Mouse (Mus musculus): ENCODE results near the gene Mpo. TPM values are rescaled to one million over a fixed set of nuclear protein-coding genes. Genes with fewer than 3 reads are reported as not detected.

Mpo gene
- polyA plus RNA-seq, 1 experiment = not detected

DNA sequence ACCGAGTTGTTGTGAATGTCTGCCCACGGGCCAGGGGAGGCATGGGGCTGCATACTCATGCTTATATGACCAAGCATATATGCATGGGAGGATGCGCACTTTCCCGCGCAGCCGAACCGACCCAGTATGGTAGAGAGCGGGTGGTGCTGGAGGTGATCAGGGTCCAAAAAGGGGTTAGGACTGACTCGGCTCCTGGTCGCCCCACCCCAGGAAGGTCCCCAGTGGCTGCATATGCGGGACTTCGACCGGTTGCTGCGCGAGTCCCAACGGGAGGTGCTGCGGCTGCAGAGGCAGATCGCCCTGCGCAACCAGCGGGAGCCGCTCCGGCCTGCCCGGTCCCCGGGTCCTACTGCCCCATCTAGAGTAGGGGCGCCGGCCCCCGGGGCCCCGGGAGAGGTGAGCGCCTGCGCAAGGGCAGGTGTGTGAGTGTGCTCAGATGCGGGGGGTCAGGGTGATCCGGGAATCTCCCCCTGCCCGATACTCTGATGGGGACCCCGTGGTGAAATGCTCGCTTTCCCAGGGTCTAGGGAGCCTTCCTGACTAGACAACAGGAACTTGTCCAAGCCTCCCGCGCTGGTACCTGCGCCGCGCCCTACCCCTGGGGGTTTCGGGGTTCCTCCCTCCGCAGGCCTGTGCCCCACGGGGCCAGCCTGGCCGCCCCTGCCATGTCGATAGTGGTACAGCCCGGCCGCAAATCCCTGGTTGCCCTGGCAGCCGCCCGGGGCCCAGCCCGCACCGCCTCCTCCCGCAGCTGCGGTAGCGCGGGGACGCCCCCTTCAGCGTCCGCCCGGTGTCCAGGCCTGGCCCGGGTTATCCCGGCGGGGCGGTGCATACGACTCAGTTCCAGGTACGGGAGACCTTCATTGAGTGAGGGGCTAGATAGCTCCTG is 29.1 kb upstream of the Mpo start:
- Histone ChIP-seq H3K9me3 (replicated peaks; ENCODE audit: control insufficient read depth, insufficient read depth, low read length, poor library complexity, severe bottlenecking) (no peaks in the 10 kb centered on the region), H3K36me3 (ENCODE audit: control insufficient read depth, insufficient read depth, low read length, poor library complexity, severe bottlenecking) (no peaks in the 10 kb centered on the region), H3K4me1 (ENCODE audit: control insufficient read depth, insufficient read depth, low read length) (no peaks in the 10 kb centered on the region), H3K9ac (ENCODE audit: low read depth, poor library complexity, severe bottlenecking) (peak overlapping the region; percentile 77), H3K4me3 (ENCODE audit: low read depth, low read length) (peak overlapping the region; percentile 58), H3K27ac (ENCODE audit: insufficient read depth, low read length) (no peak overlapping the region), H3K27me3 (ENCODE audit: control insufficient read depth, insufficient read depth, low read length, poor library complexity, severe bottlenecking) (peaks cover 5% of the 10 kb centered on the region; the same call in 1 of the 2 replicates)
- TF ChIP-seq CTCF (IDR thresholded peaks at IDR 0.05; ENCODE audit: low read depth, low read length) (no peak), EP300 (IDR thresholded peaks at IDR 0.05; ENCODE audit: insufficient read depth, low read depth, low read length) (no peak), POLR2A (IDR thresholded peaks at IDR 0.05; ENCODE audit: insufficient read depth, low read length) (no peak)

DNA sequence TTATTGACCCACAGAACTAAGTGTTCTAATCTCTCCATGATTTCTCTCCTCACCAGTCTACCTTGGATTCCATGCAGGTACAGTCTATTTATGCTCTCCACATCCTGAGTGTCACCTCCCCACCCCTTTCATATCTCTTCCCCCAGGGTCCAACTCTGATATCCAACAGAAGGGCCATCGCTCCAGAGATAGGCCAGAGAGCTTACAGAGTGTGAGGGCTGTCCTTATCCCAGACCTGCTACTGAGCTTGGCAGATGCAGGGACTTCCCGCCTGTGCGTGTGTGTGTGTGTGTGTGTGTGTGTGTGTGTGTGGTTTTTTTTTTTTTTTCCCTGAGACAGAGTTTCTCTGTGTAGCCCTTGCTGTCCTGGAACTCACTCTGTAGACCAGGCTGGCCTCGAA is 24.6 kb upstream of the Mpo start:
- Histone ChIP-seq H3K4me3 (ENCODE audit: low read depth, low read length) (no peak overlapping the region), H3K27ac (ENCODE audit: insufficient read depth, low read length) (no peak overlapping the region), H3K4me1 (ENCODE audit: control insufficient read depth, insufficient read depth, low read length) (no peaks in the 10 kb centered on the region), H3K9me3 (replicated peaks; ENCODE audit: control insufficient read depth, insufficient read depth, low read length, poor library complexity, severe bottlenecking) (no peaks in the 10 kb centered on the region), H3K27me3 (ENCODE audit: control insufficient read depth, insufficient read depth, low read length, poor library complexity, severe bottlenecking) (peaks cover 5% of the 10 kb centered on the region; the same call in 1 of the 2 replicates), H3K9ac (ENCODE audit: low read depth, poor library complexity, severe bottlenecking) (no peak overlapping the region), H3K36me3 (ENCODE audit: control insufficient read depth, insufficient read depth, low read length, poor library complexity, severe bottlenecking) (no peaks in the 10 kb centered on the region)
- TF ChIP-seq EP300 (IDR thresholded peaks at IDR 0.05; ENCODE audit: insufficient read depth, low read depth, low read length) = no peak

DNA sequence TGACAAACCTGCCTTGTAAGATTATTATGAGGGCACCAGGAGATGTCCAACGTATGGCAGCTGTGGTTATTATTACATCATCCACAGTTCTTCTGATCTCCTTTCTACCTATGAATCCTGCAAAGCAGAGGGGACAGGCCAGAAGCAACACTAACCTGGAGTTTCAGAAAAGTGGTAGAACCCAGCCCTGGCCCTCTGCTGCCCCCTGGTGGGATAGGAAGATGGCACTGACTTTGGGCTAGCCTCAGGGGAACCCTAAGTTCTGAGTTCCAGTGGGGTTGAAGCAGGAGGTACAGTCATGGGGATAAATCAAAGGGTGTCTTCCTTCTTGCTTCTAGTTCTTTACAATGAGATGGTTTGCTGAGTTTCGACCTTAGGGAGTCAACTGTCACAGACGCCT is 22.4 kb upstream of the Mpo start:
- H3K27ac ChIP-seq (ENCODE audit: insufficient read depth, low read length) = no peak overlapping the region
- TF ChIP-seq EP300 (IDR thresholded peaks at IDR 0.05; ENCODE audit: insufficient read depth, low read depth, low read length) (no peak), CTCF (IDR thresholded peaks at IDR 0.05; ENCODE audit: low read depth, low read length) (peak; percentile 88)
- H3K4me1 ChIP-seq (ENCODE audit: control insufficient read depth, insufficient read depth, low read length) = no peaks in the 10 kb centered on the region
- H3K9me3 ChIP-seq (replicated peaks; ENCODE audit: control insufficient read depth, insufficient read depth, low read length, poor library complexity, severe bottlenecking) = no peaks in the 10 kb centered on the region
- H3K36me3 ChIP-seq (ENCODE audit: control insufficient read depth, insufficient read depth, low read length, poor library complexity, severe bottlenecking) = no peaks in the 10 kb centered on the region
- H3K27me3 ChIP-seq (ENCODE audit: control insufficient read depth, insufficient read depth, low read length, poor library complexity, severe bottlenecking) = no peaks in the 10 kb centered on the region
- H3K4me3 ChIP-seq (ENCODE audit: low read depth, low read length) = no peak overlapping the region
- H3K9ac ChIP-seq (ENCODE audit: low read depth, poor library complexity, severe bottlenecking) = no peak overlapping the region

- H3K4me3 ChIP-seq (ENCODE audit: low read depth, low read length) = no peak overlapping the region
- TF ChIP-seq EP300 (IDR thresholded peaks at IDR 0.05; ENCODE audit: insufficient read depth, low read depth, low read length) (no peak), POLR2A (IDR thresholded peaks at IDR 0.05; ENCODE audit: insufficient read depth, low read length) (no peak), CTCF (IDR thresholded peaks at IDR 0.05; ENCODE audit: low read depth, low read length) (no peak)
- no peaks in the 10 kb centered on the region for H3K9me3 ChIP-seq (replicated peaks; ENCODE audit: control insufficient read depth, insufficient read depth, low read length, poor library complexity, severe bottlenecking)
- no peaks in the 10 kb centered on the region for H3K4me1 ChIP-seq (ENCODE audit: control insufficient read depth, insufficient read depth, low read length)
- H3K27ac ChIP-seq (ENCODE audit: insufficient read depth, low read length) = no peak overlapping the region
- H3K9ac ChIP-seq (ENCODE audit: low read depth, poor library complexity, severe bottlenecking) = no peak overlapping the region
- no peaks in the 10 kb centered on the region for H3K27me3 ChIP-seq (ENCODE audit: control insufficient read depth, insufficient read depth, low read length, poor library complexity, severe bottlenecking)
- no peaks in the 10 kb centered on the region for H3K36me3 ChIP-seq (ENCODE audit: control insufficient read depth, insufficient read depth, low read length, poor library complexity, severe bottlenecking)
These were observed 21.0 kb upstream of the Mpo start for GRCm38 (mm10) chr11:87772354-87772753.

DNA sequence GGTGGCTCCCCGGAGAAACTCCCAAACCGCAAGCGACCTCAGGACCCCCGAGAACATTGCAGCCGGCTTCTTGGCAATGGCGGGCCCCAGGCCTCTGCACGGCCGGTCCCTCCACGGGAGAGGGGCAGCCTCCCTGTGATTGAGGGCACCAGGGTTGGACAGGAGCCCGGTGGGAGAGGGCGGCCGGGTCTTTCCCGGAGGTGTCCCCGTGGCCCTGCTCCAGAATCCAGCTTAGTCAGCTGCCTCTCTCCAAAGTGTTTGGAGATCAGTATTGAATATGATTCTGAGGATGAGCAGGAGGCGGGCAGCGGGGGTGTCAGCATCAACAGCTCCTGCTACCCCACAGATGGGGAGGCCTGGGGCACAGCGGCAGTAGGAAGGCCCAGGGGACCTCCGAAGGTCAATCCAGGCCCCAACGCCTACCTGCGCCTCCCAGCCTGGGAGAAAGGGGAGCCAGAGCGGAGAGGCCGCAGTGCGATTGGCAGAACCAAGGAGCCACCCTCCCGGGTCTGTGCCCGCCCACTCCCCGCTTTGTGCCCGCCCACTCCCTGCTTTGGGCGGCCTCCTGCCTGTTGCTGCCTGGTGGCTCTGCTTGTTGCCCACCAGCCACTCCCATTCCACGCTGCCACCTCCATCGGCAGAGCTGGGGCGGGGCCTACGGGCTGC is 15.1 kb upstream of the Mpo start:
- Histone ChIP-seq H3K4me3 (ENCODE audit: low read depth, low read length) (peak overlapping the region; percentile 53), H3K4me1 (ENCODE audit: control insufficient read depth, insufficient read depth, low read length) (no peaks in the 10 kb centered on the region), H3K9ac (ENCODE audit: low read depth, poor library complexity, severe bottlenecking) (peak overlapping the region; percentile 54), H3K27me3 (ENCODE audit: control insufficient read depth, insufficient read depth, low read length, poor library complexity, severe bottlenecking) (no peaks in the 10 kb centered on the region), H3K9me3 (replicated peaks; ENCODE audit: control insufficient read depth, insufficient read depth, low read length, poor library complexity, severe bottlenecking) (no peaks in the 10 kb centered on the region), H3K27ac (ENCODE audit: insufficient read depth, low read length) (no peak overlapping the region), H3K36me3 (ENCODE audit: control insufficient read depth, insufficient read depth, low read length, poor library complexity, severe bottlenecking) (no peaks in the 10 kb centered on the region)
- TF ChIP-seq CTCF (IDR thresholded peaks at IDR 0.05; ENCODE audit: low read depth, low read length) = no peak
- no peak for TF ChIP-seq POLR2A (IDR thresholded peaks at IDR 0.05; ENCODE audit: insufficient read depth, low read length)
- no peak for TF ChIP-seq EP300 (IDR thresholded peaks at IDR 0.05; ENCODE audit: insufficient read depth, low read depth, low read length)

GRCm38 (mm10) chr11:87778915-87779314 is 14.5 kb upstream of the Mpo start:
- H3K27me3 ChIP-seq (ENCODE audit: control insufficient read depth, insufficient read depth, low read length, poor library complexity, severe bottlenecking) = no peaks in the 10 kb centered on the region

More at GRCm38 (mm10) chr11:87778915-87779314, 14.5 kb upstream of the Mpo start:
- H3K4me3 ChIP-seq (ENCODE audit: low read depth, low read length) = peak overlapping the region; percentile 53
- peak overlapping the region; percentile 14; the same call in 1 of the 2 replicates for H3K9ac ChIP-seq (ENCODE audit: low read depth, poor library complexity, severe bottlenecking)
- no peaks in the 10 kb centered on the region for H3K9me3 ChIP-seq (replicated peaks; ENCODE audit: control insufficient read depth, insufficient read depth, low read length, poor library complexity, severe bottlenecking)
- H3K27ac ChIP-seq (ENCODE audit: insufficient read depth, low read length) = no peak overlapping the region
- TF ChIP-seq POLR2A (IDR thresholded peaks at IDR 0.05; ENCODE audit: insufficient read depth, low read length) (no peak), EP300 (IDR thresholded peaks at IDR 0.05; ENCODE audit: insufficient read depth, low read depth, low read length) (no peak), CTCF (IDR thresholded peaks at IDR 0.05; ENCODE audit: low read depth, low read length) (no peak)
- H3K4me1 ChIP-seq (ENCODE audit: control insufficient read depth, insufficient read depth, low read length) = no peaks in the 10 kb centered on the region
- H3K36me3 ChIP-seq (ENCODE audit: control insufficient read depth, insufficient read depth, low read length, poor library complexity, severe bottlenecking) = no peaks in the 10 kb centered on the region

All from ES-Bruce4 (cell line).